Mouse (Mus musculus) kidney, postnatal 4 days (tissue): ENCODE data around the gene Taf10.

Source experiments
- DNase-seq, 2 experiments: peaks; one replicate each; pipeline ENCODE4 v3.0.0; 2021; ENCODE audit warnings: mixed read lengths in 2 of 2

The Taf10 gene

GRCm38 (mm10) chr7:105708733-105709132 is 35.4 kb downstream of the Taf10 start:
- DNase-seq: no peak

GRCm38 (mm10) chr7:105703816-105704215 is 40.3 kb downstream of the Taf10 start:
- DNase-seq: no peak

- DNase-seq: no peak
These were observed 41.0 kb downstream of the Taf10 start for GRCm38 (mm10) chr7:105703184-105703583.

GRCm38 (mm10) chr7:105690875-105691274 is 53.3 kb downstream of the Taf10 start:
- DNase-seq: no peak
